Mouse (Mus musculus) liver, embryonic 14.5 days (tissue): Measurements from ENCODE around the gene Gm17660.

Experiments
- CTCF ChIP-seq: IDR thresholded peaks from 2 replicates; pipeline ENCODE4 v1.5.1; 2016; ENCODE audit warnings: antibody characterized with exemption, low read depth, control low read depth
- EP300 ChIP-seq: IDR thresholded peaks from 2 replicates; pipeline ENCODE4 v1.6.1; 2016; ENCODE audit warnings: antibody characterized with exemption, low read depth

GRCm38 (mm10) chr5:104035066-104035465 is 42.3 kb downstream of the Gm17660 start:
- TF ChIP-seq CTCF (no peak), EP300 (no peak)
